Mouse (Mus musculus) embryo, embryonic 11 days (tissue): ENCODE measurements around the gene Gm13285.
A peak's percentile ranks its signal among the peaks of the same experiment; 100 is the strongest.
"Not testable (repeated sequence)": the region's sequence is repeated elsewhere in the genome, so short reads cannot be mapped to it uniquely, and the experiment has no call there.

Experiments
- DNase-seq: peaks from one replicate; pipeline ENCODE4 v3.0.0-alpha.2; 2015

The Gm13285 gene

DNA sequence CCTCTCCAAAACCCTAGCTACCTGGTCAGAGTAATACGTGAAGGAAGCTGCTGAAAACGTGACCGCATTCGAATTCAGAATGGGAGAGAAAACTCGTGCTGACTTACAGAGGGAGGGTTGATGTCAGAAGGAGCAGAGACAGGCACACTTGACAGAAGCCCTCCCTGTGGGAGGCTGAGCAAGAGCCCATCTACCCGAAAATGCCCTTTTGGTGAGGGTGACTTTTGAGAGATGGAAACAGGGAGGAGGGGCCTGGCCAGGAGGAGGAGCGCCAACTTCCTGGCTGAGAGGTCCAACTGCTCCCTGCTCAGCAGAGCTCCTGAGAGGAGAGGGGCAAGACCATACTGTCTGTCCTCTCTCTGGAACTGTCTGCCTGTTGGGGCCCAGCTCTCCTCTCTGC, at the start of gene Gm13285:
TSS of gene Gm13285 (plus strand) at position 301 of the 400 bp plus-strand sequence.
- DNase-seq: not testable (repeated sequence)

- DNase-seq: peak; percentile 18
Observed at GRCm38 (mm10) chr4:88749926-88750325, 49.5 kb upstream of the Gm13285 start.

- DNase-seq: not testable (repeated sequence)
Observed at GRCm38 (mm10) chr4:88754818-88755340, 44.6 kb upstream of the Gm13285 start, which contains the start of gene Gm13271. Gene Gm13271 (plus strand): TSS chr4:88754868.

- DNase-seq: not testable (repeated sequence)
Observed at GRCm38 (mm10) chr4:88756581-88757513, 42.6 kb upstream of the Gm13285 start.

DNA sequence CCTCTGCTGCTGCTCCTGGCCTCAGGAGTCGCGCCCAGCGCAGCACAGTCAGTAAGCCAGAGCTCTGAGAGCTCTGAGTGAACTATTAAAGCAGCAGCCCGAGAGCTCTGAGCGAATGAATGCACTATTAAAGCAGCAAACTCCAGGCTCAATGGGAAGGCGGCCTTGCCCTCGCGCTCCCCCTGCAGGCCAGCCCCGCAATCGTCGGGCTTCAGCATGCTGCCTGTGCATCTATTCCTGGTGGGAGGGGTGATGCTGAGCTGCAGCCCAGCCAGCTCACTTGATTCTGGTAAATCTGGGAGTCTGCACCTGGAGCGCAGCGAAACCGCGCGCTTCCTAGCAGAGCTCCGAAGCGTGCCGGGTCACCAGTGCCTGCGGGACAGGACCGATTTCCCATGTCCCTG, 41.8 kb upstream of the Gm13285 start:
- DNase-seq: peak; percentile 92

DNA sequence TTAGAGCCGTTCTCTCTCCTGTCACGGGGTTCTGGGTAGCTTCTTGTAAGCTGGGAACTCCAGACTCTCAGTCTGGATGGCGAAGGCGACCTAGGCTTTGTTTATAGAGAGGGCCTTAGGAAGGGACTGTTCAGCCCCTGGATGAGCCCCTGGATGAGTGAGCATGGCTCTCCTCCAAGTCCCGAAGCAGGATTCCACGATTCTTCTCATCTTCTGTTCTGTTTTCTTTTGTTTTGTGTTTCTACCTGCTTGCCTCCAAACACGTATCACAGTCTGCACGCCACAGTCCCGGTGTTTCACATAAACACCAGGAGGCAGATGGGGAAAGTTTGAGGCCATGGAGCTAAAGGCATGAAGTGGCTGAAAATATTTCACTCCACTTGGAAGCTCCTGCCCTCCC, 40.7 kb upstream of the Gm13285 start:
- DNase-seq: not testable (repeated sequence)

GRCm38 (mm10) chr4:88759610-88760268, 39.7 kb upstream of the Gm13285 start, which contains the start of gene Gm13283:
Gene Gm13283 (plus strand): TSS chr4:88760119.
- not testable (repeated sequence) for DNase-seq

DNA sequence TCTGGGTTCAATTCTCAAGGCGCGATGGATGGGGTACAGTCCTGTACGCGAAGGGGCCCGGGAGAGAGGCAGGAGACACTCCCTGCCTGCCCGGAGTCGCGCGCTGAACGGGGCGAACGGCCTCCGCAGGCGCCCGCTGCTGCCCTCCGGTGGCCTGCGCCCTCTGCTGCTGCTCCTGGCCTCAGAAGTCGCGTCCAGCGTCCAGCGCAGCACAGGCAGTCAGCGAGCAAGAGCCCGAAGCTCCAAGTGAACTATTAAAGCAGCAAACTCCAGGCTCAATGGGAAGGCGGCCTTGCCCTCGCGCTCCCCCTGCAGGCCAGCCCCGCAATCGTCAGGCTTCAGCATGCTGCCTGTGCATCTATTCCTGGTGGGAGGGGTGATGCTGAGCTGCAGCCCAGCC, 39.0 kb upstream of the Gm13285 start:
- peak; percentile 87 for DNase-seq

GRCm38 (mm10) chr4:88761776-88762175, 37.7 kb upstream of the Gm13285 start:
- DNase-seq: not testable (repeated sequence)

DNA sequence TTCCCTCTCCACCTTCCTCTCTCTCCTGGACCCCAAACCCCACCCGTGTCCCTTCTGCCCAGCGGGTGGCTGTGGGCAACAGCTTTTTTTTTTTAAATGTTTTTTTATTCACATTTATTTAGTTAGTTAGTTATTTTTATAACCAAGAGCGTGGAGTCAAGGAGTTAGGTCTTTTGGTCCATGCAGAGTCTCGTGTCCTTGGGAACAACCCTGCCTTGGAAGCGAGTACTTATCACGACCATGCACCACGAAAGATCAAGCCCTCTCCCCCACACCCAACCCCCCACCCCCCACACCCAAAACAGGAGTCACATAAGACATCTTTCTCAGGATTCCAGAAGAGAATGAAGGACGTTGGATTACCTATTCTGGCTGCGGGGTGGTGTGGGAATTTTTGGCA, 37.1 kb upstream of the Gm13285 start:
- DNase-seq: not testable (repeated sequence)

DNA sequence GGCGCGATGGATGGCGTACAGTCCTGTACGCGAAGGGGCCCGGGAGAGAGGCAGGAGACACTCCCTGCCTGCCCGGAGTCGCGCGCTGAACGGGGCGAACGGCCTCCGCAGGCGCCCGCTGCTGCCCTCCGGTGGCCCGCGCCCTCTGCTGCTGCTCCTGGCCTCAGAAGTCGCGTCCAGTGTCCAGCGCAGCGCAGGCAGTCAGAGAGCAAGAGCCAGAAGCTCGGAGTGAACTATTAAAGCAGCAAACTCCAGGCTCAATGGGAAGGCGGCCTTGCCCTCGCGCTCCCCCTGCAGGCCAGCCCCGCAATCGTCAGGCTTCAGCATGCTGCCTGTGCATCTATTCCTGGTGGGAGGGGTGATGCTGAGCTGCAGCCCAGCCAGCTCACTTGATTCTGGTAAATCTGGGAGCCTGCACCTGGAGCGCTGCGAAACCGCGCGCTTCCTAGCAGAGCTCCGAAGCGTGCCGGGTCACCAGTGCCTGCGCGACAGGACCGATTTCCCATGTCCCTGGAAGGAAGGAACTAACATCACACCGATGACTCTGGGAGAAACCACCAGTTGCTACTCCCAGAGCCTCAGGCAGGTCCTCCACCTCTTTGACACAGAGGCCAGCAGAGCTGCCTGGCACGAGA, 36.0 kb upstream of the Gm13285 start:
- DNase-seq: peak; percentile 81

DNA sequence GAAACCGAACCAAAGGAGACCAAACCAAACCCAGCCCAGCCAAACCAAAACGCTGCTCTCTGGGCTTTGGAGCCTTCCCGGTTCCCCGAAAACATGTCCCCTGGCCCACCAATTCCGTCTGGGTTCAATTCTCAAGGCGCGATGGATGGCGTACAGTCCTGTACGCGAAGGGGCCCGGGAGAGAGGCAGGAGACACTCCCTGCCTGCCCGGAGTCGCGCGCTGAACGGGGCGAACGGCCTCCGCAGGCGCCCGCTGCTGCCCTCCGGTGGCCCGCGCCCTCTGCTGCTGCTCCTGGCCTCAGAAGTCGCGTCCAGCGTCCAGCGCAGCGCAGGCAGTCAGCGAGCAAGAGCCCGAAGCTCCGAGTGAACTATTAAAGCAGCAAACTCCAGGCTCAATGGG, 25.9 kb upstream of the Gm13285 start, which contains the start of gene Gm13290:
TSS of gene Gm13290 (plus strand) at position 301 of the 400 bp plus-strand sequence.
- not testable (repeated sequence) for DNase-seq

- not testable (repeated sequence) for DNase-seq
Observed at GRCm38 (mm10) chr4:88776622-88777021, 22.8 kb upstream of the Gm13285 start, which contains the start of gene Gm13289. Gene Gm13289 (plus strand): TSS chr4:88776922.

- not testable (repeated sequence) for DNase-seq
Observed at GRCm38 (mm10) chr4:88779550-88779949, 19.9 kb upstream of the Gm13285 start, which contains the start of gene Gm13272. Gene Gm13272 (plus strand): TSS chr4:88779850.

DNA sequence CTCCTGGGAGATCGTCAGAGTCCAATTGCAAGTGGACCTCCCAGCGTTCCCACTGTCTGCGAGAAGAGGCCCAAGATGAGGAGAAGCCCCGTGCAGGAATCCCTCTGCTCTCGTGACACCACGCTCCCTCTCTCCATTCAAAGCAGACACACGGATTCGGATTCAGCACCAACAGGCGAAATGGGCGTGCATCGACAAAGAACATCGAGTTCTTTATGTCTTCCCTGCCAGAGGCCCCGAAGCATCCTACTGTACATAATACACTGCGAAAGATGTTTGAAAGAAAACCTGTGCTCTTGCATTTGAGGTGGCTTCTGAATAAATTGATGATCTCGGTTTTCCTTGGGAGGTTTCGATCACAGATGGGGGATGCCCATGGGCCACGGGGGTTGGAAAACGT, 19.1 kb upstream of the Gm13285 start:
- DNase-seq: not testable (repeated sequence)

- not testable (repeated sequence) for DNase-seq
Observed at GRCm38 (mm10) chr4:88781831-88782230, 17.6 kb upstream of the Gm13285 start, which contains the start of gene Ifnz. Gene Ifnz (plus strand): TSS chr4:88782131.

DNA sequence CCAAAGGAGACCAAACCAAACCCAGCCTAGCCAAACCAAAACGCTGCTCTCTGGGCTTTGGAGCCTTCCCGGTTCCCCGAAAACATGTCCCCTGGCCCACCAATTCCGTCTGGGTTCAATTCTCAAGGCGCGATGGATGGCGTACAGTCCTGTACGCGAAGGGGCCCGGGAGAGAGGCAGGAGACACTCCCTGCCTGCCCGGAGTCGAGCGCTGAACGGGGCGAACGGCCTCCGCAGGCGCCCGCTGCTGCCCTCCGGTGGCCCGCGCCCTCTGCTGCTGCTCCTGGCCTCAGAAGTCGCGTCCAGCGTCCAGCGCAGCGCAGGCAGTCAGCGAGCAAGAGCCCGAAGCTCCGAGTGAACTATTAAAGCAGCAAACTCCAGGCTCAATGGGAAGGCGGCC, 17.1 kb upstream of the Gm13285 start:
- DNase-seq: not testable (repeated sequence)

DNA sequence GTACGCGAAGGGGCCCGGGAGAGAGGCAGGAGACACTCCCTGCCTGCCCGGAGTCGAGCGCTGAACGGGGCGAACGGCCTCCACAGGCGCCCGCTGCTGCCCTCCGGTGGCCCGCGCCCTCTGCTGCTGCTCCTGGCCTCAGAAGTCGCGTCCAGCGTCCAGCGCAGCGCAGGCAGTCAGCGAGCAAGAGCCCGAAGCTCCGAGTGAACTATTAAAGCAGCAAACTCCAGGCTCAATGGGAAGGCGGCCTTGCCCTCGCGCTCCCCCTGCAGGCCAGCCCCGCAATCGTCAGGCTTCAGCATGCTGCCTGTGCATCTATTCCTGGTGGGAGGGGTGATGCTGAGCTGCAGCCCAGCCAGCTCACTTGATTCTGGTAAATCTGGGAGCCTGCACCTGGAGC, 14.1 kb upstream of the Gm13285 start, which contains the start of gene Gm13276:
TSS of gene Gm13276 (plus strand) at position 301 of the 400 bp plus-strand sequence.
- not testable (repeated sequence) for DNase-seq

GRCm38 (mm10) chr4:88788402-88788801, 11.1 kb upstream of the Gm13285 start, which contains the start of gene Gm13277:
Gene Gm13277 (plus strand): TSS chr4:88788632.
- not testable (repeated sequence) for DNase-seq

DNA sequence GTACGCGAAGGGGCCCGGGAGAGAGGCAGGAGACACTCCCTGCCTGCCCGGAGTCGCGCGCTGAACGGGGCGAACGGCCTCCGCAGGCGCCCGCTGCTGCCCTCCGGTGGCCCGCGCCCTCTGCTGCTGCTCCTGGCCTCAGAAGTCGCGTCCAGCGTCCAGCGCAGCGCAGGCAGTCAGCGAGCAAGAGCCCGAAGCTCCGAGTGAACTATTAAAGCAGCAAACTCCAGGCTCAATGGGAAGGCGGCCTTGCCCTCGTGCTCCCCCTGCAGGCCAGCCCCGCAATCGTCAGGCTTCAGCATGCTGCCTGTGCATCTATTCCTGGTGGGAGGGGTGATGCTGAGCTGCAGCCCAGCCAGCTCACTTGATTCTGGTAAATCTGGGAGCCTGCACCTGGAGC, 8.2 kb upstream of the Gm13285 start, which contains the start of gene Gm13278:
TSS of gene Gm13278 (plus strand) at position 301 of the 400 bp plus-strand sequence.
- DNase-seq: not testable (repeated sequence)

- DNase-seq: not testable (repeated sequence)
Observed at GRCm38 (mm10) chr4:88793936-88794675, 5.4 kb upstream of the Gm13285 start, which contains the start of gene Gm13275. Gene Gm13275 (plus strand): TSS chr4:88794487.
